Mouse (Mus musculus) hindbrain, embryonic 12.5 days (tissue): ENCODE measurements around the gene Gm3415. TPM values are rescaled to one million over a fixed set of nuclear protein-coding genes. Genes with fewer than 3 reads are reported as not detected.

Experiments used
- ATAC-seq: fragments of 200-750 bp; cut with Nextera tagmentation; 2 replicates; pipeline ENCODE4 v1.8.0; 2017; ENCODE audit warnings: moderate TSS enrichment; ENCODE audit not compliant: low FRiP score
- H3K27ac ChIP-seq: fragments of 300-500 bp; sonication (generic); 2 replicates; pipeline ENCODE4 v1.5.1; 2016; ENCODE audit warnings: mild to moderate bottlenecking
- H3K27me3 ChIP-seq: fragments of 300-500 bp; sonication (generic); 2 replicates; pipeline ENCODE4 v1.6.1; 2016; ENCODE audit warnings: mild to moderate bottlenecking
- H3K36me3 ChIP-seq: fragments of 300-500 bp; sonication (generic); 2 replicates; pipeline ENCODE4 v1.6.1; 2016; ENCODE audit warnings: mild to moderate bottlenecking
- H3K4me1 ChIP-seq: fragments of 300-500 bp; sonication (generic); 2 replicates; pipeline ENCODE4 v1.6.1; 2016
- H3K4me2 ChIP-seq: fragments of 300-500 bp; sonication (generic); replicated peaks from 2 replicates; pipeline ENCODE4 v1.6.1; 2016; ENCODE audit warnings: mild to moderate bottlenecking
- H3K4me3 ChIP-seq: fragments of 300-500 bp; sonication (generic); 2 replicates; pipeline ENCODE4 v1.5.1; 2016; ENCODE audit warnings: mild to moderate bottlenecking
- H3K9ac ChIP-seq: fragments of 300-500 bp; sonication (generic); 2 replicates; pipeline ENCODE4 v1.6.1; 2016; ENCODE audit warnings: mild to moderate bottlenecking, moderate library complexity
- H3K9me3 ChIP-seq: fragments of 300-500 bp; sonication (generic); replicated peaks from 2 replicates; pipeline ENCODE4 v1.6.1; 2016; ENCODE audit warnings: mild to moderate bottlenecking
- WGBS: fragments of 180-500 bp; shearing (Covaris S2); methylation state at CpG from one replicate; pipeline ENCODE4 v1.1.7; 2016; 5-methylcytosine and 5-hydroxymethylcytosine counted together
- polyA plus RNA-seq: library from polyadenylated mRNA; unstranded; fragments of >200 nt; fragmentation: Nextera tagmentation; extraction: Ambion mirVana; gene quantifications from 2 replicates; pipeline ENCODE4 v1.2.1, GENCODE M21; 2016

Gm3415 gene
- polyA plus RNA-seq, 1 experiment from 2014 or later = not detected

DNA sequence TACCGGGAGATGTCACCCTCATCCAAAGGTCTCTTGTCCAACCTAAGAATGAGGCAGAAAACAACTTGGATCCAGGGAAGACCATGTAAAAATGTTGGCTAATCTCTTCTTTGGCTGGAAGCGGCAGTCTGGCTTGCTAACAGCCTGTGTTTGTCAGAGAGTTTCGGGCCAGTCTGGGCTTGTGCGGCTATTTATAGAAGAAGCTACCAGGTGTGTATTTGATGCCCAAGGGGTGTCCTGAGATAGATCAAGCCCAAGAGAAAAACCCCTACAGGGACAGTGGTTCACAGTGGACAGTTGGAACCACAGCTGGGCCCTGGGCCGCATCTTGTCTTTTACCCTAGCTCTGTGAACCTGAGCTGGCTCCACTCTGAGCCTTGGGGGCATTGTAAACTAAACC lies 51.0 kb downstream of the Gm3415 start:
- Histone ChIP-seq H3K9me3 (no peaks in the 10 kb centered on the region), H3K27me3 (no peaks in the 10 kb centered on the region), H3K4me1 (no peaks in the 10 kb centered on the region), H3K9ac (no peak overlapping the region), H3K36me3 (no peaks in the 10 kb centered on the region), H3K4me3 (no peak overlapping the region), H3K27ac (no peak overlapping the region), H3K4me2 (no peak overlapping the region)
- 92% methylated on average over 5 of the region's 5 CpGs for WGBS
- no peak for ATAC-seq

DNA sequence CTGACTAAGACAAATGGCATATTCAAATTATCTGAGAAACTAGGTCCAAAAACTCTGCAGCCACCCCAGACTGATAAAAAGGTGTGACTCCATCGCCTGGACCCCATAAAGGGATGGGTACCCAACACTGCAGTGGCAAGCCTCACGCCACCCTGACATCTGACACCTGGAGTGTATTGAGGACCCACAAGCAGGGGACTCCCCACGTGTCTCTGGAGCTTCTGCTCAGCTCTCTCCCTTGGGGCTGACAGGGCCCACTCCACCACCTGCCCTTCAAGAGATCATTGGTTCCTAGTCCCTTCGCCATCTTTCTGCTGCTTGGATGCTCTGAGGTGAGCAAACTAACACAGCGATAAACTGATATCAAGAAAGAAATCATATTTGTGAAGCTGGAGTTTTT lies 51.9 kb downstream of the Gm3415 start:
- Histone ChIP-seq H3K4me3 (no peak overlapping the region), H3K9ac (no peak overlapping the region), H3K27me3 (no peaks in the 10 kb centered on the region), H3K9me3 (no peaks in the 10 kb centered on the region), H3K27ac (no peak overlapping the region), H3K36me3 (no peaks in the 10 kb centered on the region), H3K4me2 (no peak overlapping the region), H3K4me1 (no peaks in the 10 kb centered on the region)
- WGBS = 81% methylated on average over 5 of the region's 5 CpGs
- ATAC-seq = no peak

Other genes with a start within 250 kb of the Gm3415 start
- gene Wasf3, start 171.2 kb upstream of the Gm3415 start, polyA plus RNA-seq = 10.0 TPM in 2 replicates
- not detected in 2 replicates for gene Gm6408, start 74.2 kb upstream of the Gm3415 start, polyA plus RNA-seq
- gene Gm6370, start 64.8 kb upstream of the Gm3415 start, polyA plus RNA-seq = not detected in 2 replicates
- not detected in 2 replicates for gene 4930449I24Rik, start 53.7 kb upstream of the Gm3415 start, polyA plus RNA-seq
- gene Gm3402, start 42.0 kb upstream of the Gm3415 start, polyA plus RNA-seq = not detected in 2 replicates
- not detected in 2 replicates for gene Gm3404, start 30.3 kb upstream of the Gm3415 start, polyA plus RNA-seq
- not detected in 2 replicates for gene Gm3409, start 18.5 kb upstream of the Gm3415 start, polyA plus RNA-seq
- 0.77 and 1.1 TPM in 2 replicates for gene Gpr12, start 29.1 kb downstream of the Gm3415 start, polyA plus RNA-seq
- 21.0 and 21.5 TPM in 2 replicates for gene Usp12, start 238.9 kb downstream of the Gm3415 start, polyA plus RNA-seq